In genomic region chr2:115581241-115581988, GRCm38 (mm10) we compare ENCODE assay signal across 8 mouse cellular contexts. TPM values are rescaled to one million over a fixed set of nuclear protein-coding genes. Genes with fewer than 3 reads are reported as not detected.
DNase-seq lines count a peak whose midpoint lies in the region; ATAC-seq lines count a peak whose summit lies in the region.

Gene BC052040 (plus strand): TSS chr2:115581716.

- H3K27ac ChIP-seq in hindbrain, embryonic 13.5 days, result peak within 1 kb of the TSS; percentile 76

- H3K4me3 ChIP-seq in hindbrain, embryonic 13.5 days, result peak within 1 kb of the TSS; percentile 67

- peak within 1 kb of the TSS; percentile 75 for H3K9ac ChIP-seq in hindbrain, embryonic 13.5 days

- peaks cover 17% of the 10 kb centered on the region for H3K4me1 ChIP-seq in hindbrain, embryonic 13.5 days (replicated peaks)

- DNase-seq in NIH3T3 (ENCODE audit: low read depth), result peak; percentile 92
- DNase-seq in cerebellum, postnatal 10 days, result peak; percentile 87 to 91
- peak; percentile 79 to 82 for DNase-seq in frontal cortex, postnatal 14 days (ENCODE audit: low spot score in 2 of 2)
- DNase-seq in layer of hippocampus, postnatal 25 days (ENCODE audit: extremely low spot score in 1 of 2, low spot score in 1 of 2), result peak; percentile 79 to 80
- DNase-seq in lung, postnatal 25 days (ENCODE audit: low spot score), result peak; percentile 90
- DNase-seq in retina, embryonic 14.5 days (ENCODE audit: low spot score), result peak; percentile 89
- DNase-seq in thymus, postnatal 4 days, result peak; percentile 90

- WGBS in hindbrain, embryonic 13.5 days, result under 1% methylated on average over 41 of the region's 41 CpGs

- no peaks in the 10 kb centered on the region for H3K27me3 ChIP-seq in hindbrain, embryonic 13.5 days

- no peaks in the 10 kb centered on the region for H3K36me3 ChIP-seq in hindbrain, embryonic 13.5 days

- H3K4me2 ChIP-seq in hindbrain, embryonic 13.5 days, result peak within 1 kb of the TSS; percentile 63

- no peaks in the 10 kb centered on the region for H3K9me3 ChIP-seq in hindbrain, embryonic 13.5 days

- ATAC-seq in hindbrain, embryonic 13.5 days (ENCODE audit: low FRiP score), result peak; percentile 96

RNA-seq across cellular contexts. Expression of gene BC052040, which starts in this region (rescaled TPM):
- 16.7 and 18.1 TPM in 2 replicates for polyA plus RNA-seq in hindbrain, embryonic 13.5 days (2015; fragmentation: Nextera tagmentation; extraction: Ambion mirVana)
- 1 to 10 TPM; 6.6 to 7.0 TPM for total RNA-seq in layer of hippocampus, postnatal 25 days (2021)

Comparison
In these comparisons a context has a peak if more than half of its experiments do, and no peak if none do; other contexts are left out.
1. Peak in every context shown above with its lines: DNase-seq, ATAC-seq, H3K4me3 ChIP-seq and H3K27ac ChIP-seq.